Mouse (Mus musculus): ENCODE results near the gene Olfr1396. TPM values are rescaled to one million over a fixed set of nuclear protein-coding genes. Genes with fewer than 3 reads are reported as not detected.

Olfr1396 gene
- polyA plus RNA-seq, 1 experiment from 2014 or later, result not detected

- ATAC-seq (no peak), DNase-seq (ENCODE audit: low spot score) (no peak)
- Histone ChIP-seq H3K4me2 (ENCODE audit: low read length) (no peak overlapping the region), H3K36me3 (ENCODE audit: control insufficient read depth, insufficient read depth, low read length) (no peaks in the 10 kb centered on the region), H3K27ac (ENCODE audit: low read depth, low read length) (no peak overlapping the region), H3K9me3 (replicated peaks; ENCODE audit: control insufficient read depth, low read length) (no peaks in the 10 kb centered on the region), H3K27me3 (replicated peaks; ENCODE audit: control insufficient read depth, insufficient read depth, low read length) (no peaks in the 10 kb centered on the region), H3K9ac (ENCODE audit: low read length) (no peak overlapping the region), H3K4me1 (ENCODE audit: control insufficient read depth, insufficient read depth, low read length) (no peaks in the 10 kb centered on the region), H3K4me3 (ENCODE audit: low read depth, low read length) (no peak overlapping the region)
- WGBS, result 84% methylated on average over 6 of the region's 6 CpGs
Observed at GRCm38 (mm10) chr11:49086858-49087361, 27.8 kb downstream of the Olfr1396 start.

GRCm38 (mm10) chr11:49084875-49085274 lies 29.8 kb downstream of the Olfr1396 start:
- Histone ChIP-seq H3K4me1 (ENCODE audit: control insufficient read depth, insufficient read depth, low read length) (no peaks in the 10 kb centered on the region), H3K9me3 (replicated peaks; ENCODE audit: control insufficient read depth, low read length) (no peaks in the 10 kb centered on the region), H3K27ac (ENCODE audit: low read depth, low read length) (no peak overlapping the region), H3K4me3 (ENCODE audit: low read depth, low read length) (no peak overlapping the region), H3K9ac (ENCODE audit: low read length) (no peak overlapping the region), H3K36me3 (ENCODE audit: control insufficient read depth, insufficient read depth, low read length) (no peaks in the 10 kb centered on the region), H3K4me2 (ENCODE audit: low read length) (no peak overlapping the region), H3K27me3 (replicated peaks; ENCODE audit: control insufficient read depth, insufficient read depth, low read length) (no peaks in the 10 kb centered on the region)
- 40% methylated on average over 3 of the region's 3 CpGs for WGBS
- DNase-seq (ENCODE audit: low spot score), result no peak
- no peak for ATAC-seq

- no peaks in the 10 kb centered on the region for H3K36me3 ChIP-seq (ENCODE audit: control insufficient read depth, insufficient read depth, low read length)
- no peak overlapping the region for H3K4me2 ChIP-seq (ENCODE audit: low read length)
- no peak overlapping the region for H3K4me3 ChIP-seq (ENCODE audit: low read depth, low read length)
- no peaks in the 10 kb centered on the region for H3K27me3 ChIP-seq (replicated peaks; ENCODE audit: control insufficient read depth, insufficient read depth, low read length)
- H3K4me1 ChIP-seq (ENCODE audit: control insufficient read depth, insufficient read depth, low read length), result no peaks in the 10 kb centered on the region
- no peak overlapping the region for H3K27ac ChIP-seq (ENCODE audit: low read depth, low read length)
- H3K9me3 ChIP-seq (replicated peaks; ENCODE audit: control insufficient read depth, low read length), result no peaks in the 10 kb centered on the region
- DNase-seq (ENCODE audit: low spot score), result no peak
- WGBS, result 88% methylated on average over 1 of the region's 1 CpGs
- no peak overlapping the region for H3K9ac ChIP-seq (ENCODE audit: low read length)
- ATAC-seq, result no peak
Observed at GRCm38 (mm10) chr11:49084385-49084784, 30.3 kb downstream of the Olfr1396 start.

- Histone ChIP-seq H3K4me2 (ENCODE audit: low read length) (no peak overlapping the region), H3K27ac (ENCODE audit: low read depth, low read length) (no peak overlapping the region), H3K27me3 (replicated peaks; ENCODE audit: control insufficient read depth, insufficient read depth, low read length) (no peaks in the 10 kb centered on the region), H3K4me3 (ENCODE audit: low read depth, low read length) (no peak overlapping the region), H3K4me1 (ENCODE audit: control insufficient read depth, insufficient read depth, low read length) (no peaks in the 10 kb centered on the region), H3K9me3 (replicated peaks; ENCODE audit: control insufficient read depth, low read length) (no peaks in the 10 kb centered on the region), H3K9ac (ENCODE audit: low read length) (no peak overlapping the region), H3K36me3 (ENCODE audit: control insufficient read depth, insufficient read depth, low read length) (no peaks in the 10 kb centered on the region)
- no peak for DNase-seq (ENCODE audit: low spot score)
- no peak for ATAC-seq
- 80% methylated on average over 3 of the region's 3 CpGs for WGBS
Observed at GRCm38 (mm10) chr11:49083808-49084207, 30.9 kb downstream of the Olfr1396 start.

- no peak overlapping the region for H3K9ac ChIP-seq (ENCODE audit: low read length)
- H3K4me2 ChIP-seq (ENCODE audit: low read length), result no peak overlapping the region
- DNase-seq (ENCODE audit: low spot score) (no peak), ATAC-seq (no peak)
- H3K27ac ChIP-seq (ENCODE audit: low read depth, low read length), result no peak overlapping the region
- no peaks in the 10 kb centered on the region for H3K36me3 ChIP-seq (ENCODE audit: control insufficient read depth, insufficient read depth, low read length)
- H3K4me1 ChIP-seq (ENCODE audit: control insufficient read depth, insufficient read depth, low read length), result no peaks in the 10 kb centered on the region
- no peak overlapping the region for H3K4me3 ChIP-seq (ENCODE audit: low read depth, low read length)
- H3K27me3 ChIP-seq (replicated peaks; ENCODE audit: control insufficient read depth, insufficient read depth, low read length), result no peaks in the 10 kb centered on the region
- H3K9me3 ChIP-seq (replicated peaks; ENCODE audit: control insufficient read depth, low read length), result no peaks in the 10 kb centered on the region
- WGBS, result 100% methylated on average over 1 of the region's 1 CpGs
Observed at GRCm38 (mm10) chr11:49083146-49083545, 31.5 kb downstream of the Olfr1396 start.

- Histone ChIP-seq H3K4me2 (ENCODE audit: low read length) (no peak overlapping the region), H3K9ac (ENCODE audit: low read length) (no peak overlapping the region), H3K4me1 (ENCODE audit: control insufficient read depth, insufficient read depth, low read length) (no peaks in the 10 kb centered on the region), H3K9me3 (replicated peaks; ENCODE audit: control insufficient read depth, low read length) (no peaks in the 10 kb centered on the region), H3K4me3 (ENCODE audit: low read depth, low read length) (no peak overlapping the region), H3K36me3 (ENCODE audit: control insufficient read depth, insufficient read depth, low read length) (no peaks in the 10 kb centered on the region), H3K27me3 (replicated peaks; ENCODE audit: control insufficient read depth, insufficient read depth, low read length) (no peaks in the 10 kb centered on the region), H3K27ac (ENCODE audit: low read depth, low read length) (no peak overlapping the region)
- no peak for DNase-seq (ENCODE audit: low spot score)
- WGBS, result 76% methylated on average over 3 of the region's 3 CpGs
- ATAC-seq, result no peak
Observed at GRCm38 (mm10) chr11:49081886-49082285, 32.8 kb downstream of the Olfr1396 start.

GRCm38 (mm10) chr11:49081356-49081755 lies 33.3 kb downstream of the Olfr1396 start:
- WGBS, result 84% methylated on average over 4 of the region's 4 CpGs
- Histone ChIP-seq H3K9me3 (replicated peaks; ENCODE audit: control insufficient read depth, low read length) (no peaks in the 10 kb centered on the region), H3K36me3 (ENCODE audit: control insufficient read depth, insufficient read depth, low read length) (no peaks in the 10 kb centered on the region), H3K4me2 (ENCODE audit: low read length) (no peak overlapping the region), H3K4me3 (ENCODE audit: low read depth, low read length) (no peak overlapping the region), H3K27me3 (replicated peaks; ENCODE audit: control insufficient read depth, insufficient read depth, low read length) (no peaks in the 10 kb centered on the region), H3K9ac (ENCODE audit: low read length) (no peak overlapping the region), H3K27ac (ENCODE audit: low read depth, low read length) (no peak overlapping the region), H3K4me1 (ENCODE audit: control insufficient read depth, insufficient read depth, low read length) (no peaks in the 10 kb centered on the region)
- DNase-seq (ENCODE audit: low spot score), result no peak
- ATAC-seq, result no peak

- Histone ChIP-seq H3K27me3 (replicated peaks; ENCODE audit: control insufficient read depth, insufficient read depth, low read length) (no peaks in the 10 kb centered on the region), H3K9me3 (replicated peaks; ENCODE audit: control insufficient read depth, low read length) (no peaks in the 10 kb centered on the region), H3K4me1 (ENCODE audit: control insufficient read depth, insufficient read depth, low read length) (no peaks in the 10 kb centered on the region), H3K4me3 (ENCODE audit: low read depth, low read length) (no peak overlapping the region), H3K9ac (ENCODE audit: low read length) (no peak overlapping the region), H3K27ac (ENCODE audit: low read depth, low read length) (no peak overlapping the region), H3K4me2 (ENCODE audit: low read length) (no peak overlapping the region), H3K36me3 (ENCODE audit: control insufficient read depth, insufficient read depth, low read length) (no peaks in the 10 kb centered on the region)
- 66% methylated on average over 1 of the region's 1 CpGs for WGBS
- no peak for ATAC-seq
- no peak for DNase-seq (ENCODE audit: low spot score)
Observed at GRCm38 (mm10) chr11:49080636-49081035, 34.0 kb downstream of the Olfr1396 start.

GRCm38 (mm10) chr11:49078719-49079118 lies 36.0 kb downstream of the Olfr1396 start:
- Histone ChIP-seq H3K9me3 (replicated peaks; ENCODE audit: control insufficient read depth, low read length) (no peaks in the 10 kb centered on the region), H3K27ac (ENCODE audit: low read depth, low read length) (no peak overlapping the region), H3K4me1 (ENCODE audit: control insufficient read depth, insufficient read depth, low read length) (no peaks in the 10 kb centered on the region), H3K4me2 (ENCODE audit: low read length) (no peak overlapping the region), H3K4me3 (ENCODE audit: low read depth, low read length) (no peak overlapping the region), H3K27me3 (replicated peaks; ENCODE audit: control insufficient read depth, insufficient read depth, low read length) (no peaks in the 10 kb centered on the region), H3K9ac (ENCODE audit: low read length) (no peak overlapping the region), H3K36me3 (ENCODE audit: control insufficient read depth, insufficient read depth, low read length) (no peaks in the 10 kb centered on the region)
- no peak for ATAC-seq
- no peak for DNase-seq (ENCODE audit: low spot score)
- WGBS, result 88% methylated on average over 3 of the region's 3 CpGs

Data from forebrain, embryonic 14.5 days (tissue).